Mouse (Mus musculus): ENCODE measurements around the gene Cdkn2b.

DNA sequence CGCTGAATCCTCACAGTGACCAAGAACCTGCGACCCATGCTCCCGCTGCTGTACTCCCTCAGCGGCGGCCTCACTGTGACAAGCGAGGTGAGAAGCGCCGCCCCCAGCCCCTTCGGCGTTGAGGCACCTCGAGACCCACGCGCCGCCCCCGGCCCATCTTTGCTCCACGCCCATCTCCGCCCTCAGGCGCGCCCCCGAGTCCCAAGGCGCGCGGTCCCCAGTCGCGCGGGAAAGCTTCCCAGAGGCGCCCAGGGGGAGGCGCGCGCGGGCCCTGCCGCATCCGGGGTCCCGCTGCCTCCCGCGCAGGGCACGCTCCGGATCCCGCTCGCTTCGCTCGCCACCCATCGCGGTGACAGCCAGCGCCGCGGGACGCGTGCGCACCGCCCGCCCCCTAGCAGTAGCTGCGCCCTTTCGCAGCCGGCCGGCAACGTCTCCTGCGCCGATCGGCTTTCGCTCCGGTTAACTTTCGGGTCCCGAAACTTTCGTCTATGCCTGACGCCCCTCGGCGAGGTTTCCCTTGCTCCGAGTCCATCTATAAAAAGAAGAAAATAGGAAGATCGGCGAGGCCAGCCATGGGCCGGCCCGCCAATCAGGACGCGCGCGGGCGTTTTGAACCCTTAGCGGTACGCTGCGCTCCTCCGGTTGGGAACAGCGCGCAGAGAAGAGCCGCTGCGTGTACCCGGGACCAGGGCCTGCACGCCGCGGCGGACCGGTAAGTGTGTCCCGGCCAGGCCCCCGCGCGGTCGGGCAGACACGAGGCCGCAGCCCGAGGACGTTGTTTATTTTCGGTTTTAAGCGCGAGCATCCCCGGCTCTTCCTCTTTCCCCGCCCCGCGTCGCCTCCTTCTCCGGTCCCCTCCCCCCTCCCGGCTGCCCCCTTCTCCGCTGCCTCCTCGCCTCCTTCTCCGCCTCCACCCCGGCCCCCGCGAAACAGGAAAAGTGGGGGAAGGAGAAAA, 16.1 kb downstream of the Cdkn2b start, which contains the start of gene Cdkn2a:
- TF ChIP-seq CTCF (IDR thresholded peaks at IDR 0.05 in 2 of 3, conservative IDR thresholded peaks at IDR 0.05 in 1 of 3; ENCODE audit: control insufficient read depth in 1 of 3, insufficient read depth in 1 of 3, low read depth in 2 of 3, low read length in 3 of 3, poor library complexity in 1 of 3, severe bottlenecking in 1 of 3): peak in 2 of 3 experiments; percentile 51 to 60; a peak in 4 of 6 replicates
- peak; percentile 73 for TF ChIP-seq MAX (IDR thresholded peaks at IDR 0.05; ENCODE audit: low read length)
- TF ChIP-seq TAL1 (IDR thresholded peaks at IDR 0.05; ENCODE audit: low read length): no peak
- peak; percentile 33; the same call in 1 of the 2 replicates for TF ChIP-seq POLR2AphosphoS2 (IDR thresholded peaks at IDR 0.05; ENCODE audit: low read length)
- TF ChIP-seq ZMIZ1 (IDR thresholded peaks at IDR 0.05; ENCODE audit: low read depth, low read length): peak; percentile 25
- no peak; the same call in none of the 2 replicates for TF ChIP-seq MXI1 (IDR thresholded peaks at IDR 0.05; ENCODE audit: low read depth, low read length)
- TF ChIP-seq EP300 (IDR thresholded peaks at IDR 0.05; ENCODE audit: low read depth in 1 of 2, low read length in 2 of 2): peak; percentile 14 to 37; a peak in 3 of 4 replicates
- TF ChIP-seq POLR2A (IDR thresholded peaks at IDR 0.05; ENCODE audit: control insufficient read depth in 1 of 2, insufficient read depth in 1 of 2, low read depth in 1 of 2, low read length in 2 of 2, poor library complexity in 1 of 2): peak; percentile 82 to 84
- no peak for TF ChIP-seq JUND (IDR thresholded peaks at IDR 0.05; ENCODE audit: low read depth, low read length)
- no peak; the same call in none of the 2 replicates for TF ChIP-seq HCFC1 (IDR thresholded peaks at IDR 0.05; ENCODE audit: low read depth, low read length)
- TF ChIP-seq RAD21 (IDR thresholded peaks at IDR 0.05; ENCODE audit: low read depth, low read length): peak; percentile 11
- peak; percentile 94; the same call in 1 of the 2 replicates for TF ChIP-seq E2F4 (IDR thresholded peaks at IDR 0.05; ENCODE audit: borderline replicate concordance, low read depth, low read length)

All from MEL (cell line).